Mouse (Mus musculus) left cerebral cortex, adult 2 months (tissue): Measurements from ENCODE around the gene Sox6. TPM values are rescaled to one million over a fixed set of nuclear protein-coding genes. Genes with fewer than 3 reads are reported as not detected.

ENCODE experiments used
- DNase-seq, 2 experiments: peaks; one replicate each; pipeline ENCODE4 v3.0.0; 2021 to 2022; ENCODE audit warnings: low spot score in 2 of 2, mixed read lengths in 1 of 2; ENCODE audit errors: extremely low spot score in 1 of 2
- H3K27ac ChIP-seq: fragments of 200-600 bp; 2 replicates; pipeline ENCODE4 v1.8.1; 2022
- H3K4me3 ChIP-seq: fragments of 200-600 bp; 2 replicates; pipeline ENCODE4 v1.8.1; 2022
- CTCF ChIP-seq: fragments of 200-600 bp; IDR thresholded peaks from 2 replicates; pipeline ENCODE4 v1.8.1; 2022; ENCODE audit warnings: antibody characterized with exemption, mild to moderate bottlenecking, moderate library complexity
- intact Hi-C: fragments of 180-260 bp; cut with DNase I; formaldehyde crosslinking; loops from one replicate; pipeline ENCODE4 v1.15.1; 2025
- total RNA-seq, 2 experiments: library from RNA; stranded (reverse); gene quantifications; 2 replicates each; pipeline ENCODE4 v1.2.3; 2021

Sox6 gene
- total RNA-seq, 2 experiments from 2014 or later, result 29.7 to 32.7 TPM

GRCm38 (mm10) chr7:115872903-115873302 is 165.7 kb downstream of the Sox6 start:
- H3K4me3 ChIP-seq, result no peak overlapping the region
- intact Hi-C loops, result no loop called here
- TF ChIP-seq CTCF, result no peak

DNA sequence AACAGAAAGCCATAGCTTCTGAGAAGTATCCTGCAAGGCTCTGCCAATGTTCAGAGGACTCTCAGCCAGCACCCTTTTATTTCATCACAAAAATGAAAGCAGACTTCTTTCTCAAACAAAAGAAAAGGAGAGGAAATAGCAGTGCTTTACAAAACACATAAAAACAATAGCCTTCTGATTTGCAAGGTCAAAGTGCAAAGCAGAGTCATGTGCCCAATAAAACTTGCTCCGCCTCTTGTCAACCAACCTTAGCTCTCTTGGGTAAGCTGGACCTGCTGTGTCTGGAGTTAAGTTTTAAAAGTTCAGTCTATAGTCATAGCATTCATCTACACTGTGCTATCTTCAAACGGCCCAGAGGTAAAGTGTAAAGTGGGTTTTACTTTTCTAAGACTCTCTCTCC is 170.1 kb downstream of the Sox6 start:
- intact Hi-C loops, result loop anchor here (5.0 kb wide), 1 partner anchor 164 kb away; no protein-coding TSS in a partner anchor
- DNase-seq, result no peak
- no peak overlapping the region for H3K27ac ChIP-seq

More at GRCm38 (mm10) chr7:115872903-115873302, 165.7 kb downstream of the Sox6 start:
- no peak overlapping the region for H3K27ac ChIP-seq
- DNase-seq, result no peak

GRCm38 (mm10) chr7:115867518-115868270 is 170.9 kb downstream of the Sox6 start:
- Histone ChIP-seq H3K27ac (no peak overlapping the region), H3K4me3 (no peak overlapping the region)
- intact Hi-C loops, result loop anchor here (5.0 kb wide), 1 partner anchor 165 kb away; no protein-coding TSS in a partner anchor
- no peak for DNase-seq
- no peak for TF ChIP-seq CTCF

More for the DNA sequence above, 170.1 kb downstream of the Sox6 start:
- H3K4me3 ChIP-seq, result no peak overlapping the region
- TF ChIP-seq CTCF, result no peak

DNA sequence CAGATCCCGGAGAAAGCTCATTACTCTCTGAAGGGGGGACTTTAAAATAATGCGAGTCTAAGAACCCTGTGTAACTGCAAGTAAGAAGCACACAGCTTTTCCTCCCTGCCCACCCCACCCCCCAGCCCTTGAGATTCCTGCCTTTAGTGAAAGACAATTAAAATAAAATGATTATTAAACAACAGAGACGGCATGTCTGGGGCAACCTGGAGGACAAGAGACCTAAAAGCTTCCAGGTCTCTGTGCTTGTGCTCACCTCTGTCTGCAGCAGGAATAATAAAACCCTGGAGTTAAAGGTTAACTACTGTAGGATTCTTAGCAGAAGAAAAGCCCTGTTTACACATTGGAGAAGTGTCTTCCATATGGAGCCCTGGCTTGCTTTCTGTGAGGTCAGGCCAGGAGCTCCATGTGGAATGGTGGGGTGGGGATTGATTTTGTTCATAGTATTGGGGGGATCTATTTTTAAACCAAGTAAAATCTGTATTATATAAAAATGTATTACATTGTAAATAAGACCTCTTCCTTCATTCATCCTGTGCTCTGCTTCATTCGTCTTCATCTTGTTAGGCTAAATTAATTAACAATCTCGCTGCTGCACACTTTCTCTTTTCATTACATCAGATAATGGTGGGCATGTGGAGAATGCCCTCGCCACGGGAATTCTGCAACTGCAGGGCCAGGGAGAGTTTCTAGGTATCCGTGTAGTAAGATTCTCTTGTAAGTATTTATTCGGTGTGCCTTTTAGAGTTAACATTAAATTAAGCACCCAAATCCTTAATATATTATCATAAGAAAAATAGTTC is 171.7 kb downstream of the Sox6 start:
- TF ChIP-seq CTCF, result no peak
- intact Hi-C loops, result loop anchor here (5.0 kb wide), 1 partner anchor 165 kb away; no protein-coding TSS in a partner anchor
- DNase-seq, result no peak
- Histone ChIP-seq H3K4me3 (no peak overlapping the region), H3K27ac (no peak overlapping the region)

DNA sequence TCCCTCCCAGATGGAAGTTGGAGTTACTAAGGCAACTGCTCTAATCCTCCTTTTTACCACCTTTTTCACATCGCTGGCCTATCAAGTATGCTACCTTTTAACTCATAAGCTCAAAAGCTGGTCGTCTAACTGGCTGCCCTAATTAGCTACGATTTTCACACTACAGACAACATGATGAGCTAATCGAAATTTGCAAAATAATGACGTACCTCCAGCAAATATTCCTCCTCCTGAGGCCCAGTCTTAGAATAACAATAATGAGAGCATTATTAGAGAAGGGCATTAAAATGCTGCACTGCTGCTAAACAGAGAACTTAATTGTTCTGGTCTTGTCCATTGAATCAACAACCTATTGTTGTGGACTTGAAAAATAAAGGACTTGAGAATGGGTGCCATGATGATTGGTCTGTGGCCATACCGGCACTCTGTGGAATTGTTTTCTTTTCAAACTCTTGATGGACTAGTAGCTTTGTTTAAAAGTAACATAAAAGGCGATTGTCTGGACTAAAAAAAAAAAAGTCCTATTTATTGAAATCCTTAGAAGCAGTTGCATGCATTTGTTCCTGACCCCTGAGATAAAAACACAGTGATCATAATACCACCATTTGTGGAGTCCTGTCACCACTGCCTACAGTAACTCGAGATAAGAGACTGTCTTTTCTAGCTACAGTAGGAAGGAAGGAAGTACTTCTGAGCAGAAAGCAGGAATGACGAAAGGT is 172.5 kb downstream of the Sox6 start:
- no peak for DNase-seq
- H3K27ac ChIP-seq, result no peak overlapping the region
- intact Hi-C loops, result loop anchor here (5.0 kb wide), 1 partner anchor 166 kb away; no protein-coding TSS in a partner anchor
- no peak for TF ChIP-seq CTCF
- no peak overlapping the region for H3K4me3 ChIP-seq

GRCm38 (mm10) chr7:115865231-115865630 is 173.4 kb downstream of the Sox6 start:
- Histone ChIP-seq H3K27ac (no peak overlapping the region), H3K4me3 (no peak overlapping the region)
- DNase-seq, result no peak
- intact Hi-C loops, result loop anchor here (5.0 kb wide), 1 partner anchor 167 kb away; no protein-coding TSS in a partner anchor
- TF ChIP-seq CTCF, result no peak

- intact Hi-C loops, result no loop called here
- no peak overlapping the region for H3K27ac ChIP-seq
- no peak for TF ChIP-seq CTCF
- no peak overlapping the region for H3K4me3 ChIP-seq
- DNase-seq, result no peak
Measured at GRCm38 (mm10) chr7:115864411-115864810, 174.2 kb downstream of the Sox6 start.

GRCm38 (mm10) chr7:115859691-115860401 is 178.8 kb downstream of the Sox6 start:
- no peak for DNase-seq
- no peak overlapping the region for H3K4me3 ChIP-seq
- H3K27ac ChIP-seq, result no peak overlapping the region
- intact Hi-C loops, result no loop called here
- TF ChIP-seq CTCF, result no peak

DNA sequence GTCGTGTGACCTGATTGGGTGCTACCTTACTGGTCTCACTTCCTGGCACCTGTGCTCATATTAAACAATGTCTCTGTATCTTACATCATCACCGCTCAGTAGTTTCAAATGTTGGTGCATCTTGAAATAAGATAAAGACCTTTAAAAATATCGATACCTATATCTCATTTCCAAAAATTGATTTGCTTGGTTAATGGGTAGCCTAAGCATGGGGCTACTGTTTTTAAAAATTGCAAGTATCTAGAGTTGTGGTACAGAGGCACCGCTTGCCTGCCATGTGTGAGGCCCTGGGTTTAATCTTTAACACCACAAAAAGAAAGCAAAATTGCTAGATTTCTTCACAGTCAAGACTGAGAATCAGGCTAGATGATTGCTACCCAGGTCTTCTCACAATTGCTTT is 187.5 kb downstream of the Sox6 start:
- Histone ChIP-seq H3K27ac (no peak overlapping the region), H3K4me3 (no peak overlapping the region)
- intact Hi-C loops, result no loop called here
- no peak for TF ChIP-seq CTCF
- no peak for DNase-seq

GRCm38 (mm10) chr7:115845791-115846366 is 192.7 kb downstream of the Sox6 start:
- intact Hi-C loops, result no loop called here
- Histone ChIP-seq H3K27ac (no peak overlapping the region), H3K4me3 (no peak overlapping the region)
- TF ChIP-seq CTCF, result no peak
- DNase-seq, result no peak

GRCm38 (mm10) chr7:115844910-115845309 is 193.7 kb downstream of the Sox6 start:
- intact Hi-C loops, result no loop called here
- no peak overlapping the region for H3K27ac ChIP-seq
- no peak for TF ChIP-seq CTCF
- no peak for DNase-seq
- H3K4me3 ChIP-seq, result no peak overlapping the region
